Mouse (Mus musculus) embryonic facial prominence, embryonic 14.5 days (tissue): ENCODE measurements around the gene Lmtk2. TPM values are rescaled to one million over a fixed set of nuclear protein-coding genes. Genes with fewer than 3 reads are reported as not detected.
A peak's percentile ranks its signal among the peaks of the same experiment; 100 is the strongest.

Experiments used
- ATAC-seq: fragments of 200-750 bp; cut with Nextera tagmentation; 2 replicates; pipeline ENCODE4 v1.8.0; 2017; ENCODE audit warnings: low read depth, moderate number of reproducible peaks, moderate TSS enrichment
- DNase-seq: peaks from one replicate; pipeline ENCODE4 v3.0.0-alpha.2; 2015; ENCODE audit warnings: low spot score
- H3K27ac ChIP-seq: fragments of 300-500 bp; sonication (generic); replicated peaks from 2 replicates; pipeline ENCODE4 v1.5.1; 2014; ENCODE audit warnings: low read depth, mild to moderate bottlenecking, low read length, moderate library complexity
- H3K27me3 ChIP-seq: fragments of 300-500 bp; sonication (generic); replicated peaks from 2 replicates; pipeline ENCODE4 v1.6.1; 2014; ENCODE audit warnings: low read length; ENCODE audit not compliant: control insufficient read depth, insufficient read depth
- H3K36me3 ChIP-seq: fragments of 300-500 bp; sonication (generic); 2 replicates; pipeline ENCODE4 v1.6.1; 2014; ENCODE audit warnings: low read length, mixed read lengths; ENCODE audit not compliant: control insufficient read depth, insufficient read depth
- H3K4me1 ChIP-seq: fragments of 300-500 bp; sonication (generic); 2 replicates; pipeline ENCODE4 v1.6.1; 2014; ENCODE audit warnings: antibody characterized with exemption, low read length; ENCODE audit not compliant: control insufficient read depth, insufficient read depth
- H3K4me2 ChIP-seq: fragments of 300-500 bp; sonication (generic); 2 replicates; pipeline ENCODE4 v1.6.1; 2014; ENCODE audit warnings: low read depth, mild to moderate bottlenecking, low read length, moderate library complexity, mixed read lengths
- H3K4me3 ChIP-seq: fragments of 300-500 bp; sonication (generic); 2 replicates; pipeline ENCODE4 v1.5.1; 2014; ENCODE audit warnings: low read depth, mild to moderate bottlenecking, low read length
- H3K9ac ChIP-seq: fragments of 300-500 bp; sonication (generic); 2 replicates; pipeline ENCODE4 v1.6.1; 2014; ENCODE audit warnings: low read depth, mild to moderate bottlenecking, low read length, moderate library complexity, mixed read lengths
- H3K9me3 ChIP-seq: fragments of 300-500 bp; sonication (generic); 2 replicates; pipeline ENCODE4 v1.6.1; 2016; ENCODE audit warnings: low read length; ENCODE audit not compliant: control insufficient read depth
- WGBS: fragments of 180-500 bp; shearing (Covaris S2); extraction: QIAGEN DNeasy Blood & Tissue Kit; methylation state at CpG from one replicate; pipeline ENCODE4 v1.1.7; 2014; 5-methylcytosine and 5-hydroxymethylcytosine counted together
- polyA plus RNA-seq: library from polyadenylated mRNA; unstranded; fragments of >200 nt; fragmentation: Nextera tagmentation; extraction: Ambion mirVana; gene quantifications from 2 replicates; pipeline ENCODE4 v1.2.1, GENCODE M21; 2014

Gene Lmtk2
- polyA plus RNA-seq, result 3.7 and 4.2 TPM in 2 replicates

GRCm38 (mm10) chr5:144100149-144100935 is at the start of gene Lmtk2:
Gene Lmtk2, plus strand, starts transcription at chr5:144100436.
- H3K9ac ChIP-seq, result peak within 1 kb of the TSS; percentile 85
- H3K36me3 ChIP-seq, result no peaks in the 10 kb centered on the region
- peak within 1 kb of the TSS; percentile 98 for H3K4me3 ChIP-seq
- H3K4me2 ChIP-seq, result peak within 1 kb of the TSS; percentile 89
- H3K27ac ChIP-seq, result peak within 1 kb of the TSS; percentile 80
- peaks cover 14% of the 10 kb centered on the region; the same call in 1 of the 2 replicates for H3K4me1 ChIP-seq
- DNase-seq, result peak; percentile 97
- under 1% methylated on average over 13 of the region's 90 CpGs for WGBS
- ATAC-seq, result peak; percentile 100
- H3K27me3 ChIP-seq, result peaks cover 6% of the 10 kb centered on the region
- no peaks in the 10 kb centered on the region for H3K9me3 ChIP-seq

GRCm38 (mm10) chr5:144051268-144051667 is 49.0 kb upstream of the Lmtk2 start:
- DNase-seq (no peak), ATAC-seq (no peak)
- Histone ChIP-seq H3K9ac (no peak overlapping the region), H3K4me2 (no peak overlapping the region), H3K27me3 (no peaks in the 10 kb centered on the region), H3K9me3 (no peaks in the 10 kb centered on the region), H3K27ac (no peak overlapping the region), H3K4me1 (no peaks in the 10 kb centered on the region), H3K4me3 (no peak overlapping the region), H3K36me3 (no peaks in the 10 kb centered on the region)

GRCm38 (mm10) chr5:144053450-144053849 is 46.8 kb upstream of the Lmtk2 start:
- DNase-seq (no peak), ATAC-seq (no peak)
- 62% methylated on average over 3 of the region's 3 CpGs for WGBS
- no peak overlapping the region for H3K4me3 ChIP-seq
- H3K4me2 ChIP-seq, result no peak overlapping the region
- no peaks in the 10 kb centered on the region for H3K27me3 ChIP-seq
- no peak overlapping the region for H3K27ac ChIP-seq
- no peak overlapping the region for H3K9ac ChIP-seq
- H3K36me3 ChIP-seq, result no peaks in the 10 kb centered on the region
- no peaks in the 10 kb centered on the region for H3K9me3 ChIP-seq
- no peaks in the 10 kb centered on the region for H3K4me1 ChIP-seq

- H3K4me2 ChIP-seq, result no peak overlapping the region
- no peak overlapping the region for H3K9ac ChIP-seq
- H3K4me1 ChIP-seq, result no peaks in the 10 kb centered on the region
These were observed 45.9 kb upstream of the Lmtk2 start for GRCm38 (mm10) chr5:144054340-144054739.

GRCm38 (mm10) chr5:144064093-144064492 is 36.1 kb upstream of the Lmtk2 start:
- Histone ChIP-seq H3K4me1 (no peaks in the 10 kb centered on the region), H3K9ac (no peak overlapping the region), H3K27ac (no peak overlapping the region), H3K9me3 (no peaks in the 10 kb centered on the region), H3K27me3 (no peaks in the 10 kb centered on the region), H3K4me2 (no peak overlapping the region), H3K4me3 (no peak overlapping the region), H3K36me3 (no peaks in the 10 kb centered on the region)
- WGBS, result 73% methylated on average over 5 of the region's 5 CpGs
- ATAC-seq, result no peak
- no peak for DNase-seq

More at GRCm38 (mm10) chr5:144054340-144054739, 45.9 kb upstream of the Lmtk2 start:
- Histone ChIP-seq H3K36me3 (no peaks in the 10 kb centered on the region), H3K9me3 (no peaks in the 10 kb centered on the region), H3K27me3 (no peaks in the 10 kb centered on the region), H3K27ac (no peak overlapping the region), H3K4me3 (no peak overlapping the region)
- ATAC-seq, result no peak
- DNase-seq, result no peak
- WGBS, result 88% methylated on average over 6 of the region's 6 CpGs

GRCm38 (mm10) chr5:144066036-144066435 is 34.2 kb upstream of the Lmtk2 start:
- 84% methylated on average over 2 of the region's 2 CpGs for WGBS
- DNase-seq, result no peak
- no peak for ATAC-seq
- Histone ChIP-seq H3K36me3 (no peaks in the 10 kb centered on the region), H3K27me3 (no peaks in the 10 kb centered on the region), H3K4me2 (no peak overlapping the region), H3K27ac (no peak overlapping the region), H3K9me3 (no peaks in the 10 kb centered on the region), H3K4me1 (no peaks in the 10 kb centered on the region), H3K9ac (no peak overlapping the region), H3K4me3 (no peak overlapping the region)

GRCm38 (mm10) chr5:144070064-144070463 is 30.2 kb upstream of the Lmtk2 start:
- no peak for DNase-seq
- Histone ChIP-seq H3K27ac (no peak overlapping the region), H3K9me3 (no peaks in the 10 kb centered on the region), H3K4me1 (no peaks in the 10 kb centered on the region), H3K27me3 (no peaks in the 10 kb centered on the region), H3K4me3 (no peak overlapping the region), H3K9ac (no peak overlapping the region), H3K4me2 (no peak overlapping the region), H3K36me3 (no peaks in the 10 kb centered on the region)
- 88% methylated on average over 1 of the region's 1 CpGs for WGBS
- no peak for ATAC-seq

GRCm38 (mm10) chr5:144071249-144071648 is 29.0 kb upstream of the Lmtk2 start:
- DNase-seq (no peak), ATAC-seq (no peak)
- 38% methylated on average over 1 of the region's 1 CpGs for WGBS
- H3K4me2 ChIP-seq, result no peak overlapping the region
- H3K27ac ChIP-seq, result no peak overlapping the region
- H3K9ac ChIP-seq, result no peak overlapping the region
- no peaks in the 10 kb centered on the region for H3K36me3 ChIP-seq
- H3K9me3 ChIP-seq, result no peaks in the 10 kb centered on the region
- H3K4me1 ChIP-seq, result no peaks in the 10 kb centered on the region
- no peaks in the 10 kb centered on the region for H3K27me3 ChIP-seq
- H3K4me3 ChIP-seq, result no peak overlapping the region

- DNase-seq (no peak), ATAC-seq (no peak)
- H3K9ac ChIP-seq, result no peak overlapping the region
- no peak overlapping the region for H3K27ac ChIP-seq
- no peak overlapping the region for H3K4me3 ChIP-seq
- no peak overlapping the region for H3K4me2 ChIP-seq
- H3K27me3 ChIP-seq, result no peaks in the 10 kb centered on the region
- WGBS, result 75% methylated on average over 1 of the region's 1 CpGs
- H3K4me1 ChIP-seq, result no peaks in the 10 kb centered on the region
- H3K36me3 ChIP-seq, result no peaks in the 10 kb centered on the region
- no peaks in the 10 kb centered on the region for H3K9me3 ChIP-seq
These were observed 22.7 kb upstream of the Lmtk2 start for GRCm38 (mm10) chr5:144077541-144077940.
